Mouse (Mus musculus): ENCODE results near the gene Gpbar1.

Gpbar1 gene

DNA sequence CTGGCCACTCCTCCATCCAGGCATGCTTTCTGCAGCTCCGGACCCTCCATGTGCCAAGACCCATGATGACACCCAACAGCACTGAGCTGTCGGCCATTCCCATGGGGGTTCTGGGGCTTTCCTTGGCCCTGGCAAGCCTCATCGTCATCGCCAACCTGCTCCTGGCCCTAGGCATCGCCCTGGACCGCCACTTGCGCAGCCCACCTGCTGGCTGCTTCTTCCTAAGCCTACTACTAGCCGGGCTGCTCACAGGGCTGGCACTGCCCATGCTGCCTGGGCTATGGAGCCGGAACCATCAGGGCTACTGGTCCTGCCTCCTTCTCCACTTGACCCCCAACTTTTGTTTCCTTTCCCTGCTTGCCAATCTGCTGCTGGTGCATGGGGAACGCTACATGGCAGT is at the start of gene Gpbar1:
Gpbar1 (plus strand) TSS at position 13 of the 400 bp plus-strand sequence.
- DNase-seq (ENCODE audit: low read depth, low spot score): no peak

DNA sequence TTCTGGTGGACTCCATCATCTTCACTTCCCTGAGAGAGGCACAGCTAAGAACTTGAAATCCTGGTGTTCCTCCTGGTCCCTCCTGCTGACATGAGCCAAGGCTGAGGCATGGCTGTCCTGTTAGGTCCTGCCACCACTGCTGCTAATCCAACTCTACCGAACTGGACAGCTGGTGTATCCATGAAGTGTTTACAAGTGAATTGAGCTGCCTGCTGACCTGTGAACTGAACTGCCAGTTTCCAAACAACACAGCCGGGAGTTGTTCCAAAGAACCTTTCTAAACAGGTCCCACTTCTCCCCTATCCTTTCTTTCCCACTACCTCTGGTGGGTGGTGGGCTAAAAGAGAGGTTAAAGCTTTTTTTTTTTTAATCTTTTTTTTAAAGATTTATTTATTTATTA is 48.4 kb upstream of the Gpbar1 start:
- no peak for DNase-seq (ENCODE audit: low read depth, low spot score)

DNA sequence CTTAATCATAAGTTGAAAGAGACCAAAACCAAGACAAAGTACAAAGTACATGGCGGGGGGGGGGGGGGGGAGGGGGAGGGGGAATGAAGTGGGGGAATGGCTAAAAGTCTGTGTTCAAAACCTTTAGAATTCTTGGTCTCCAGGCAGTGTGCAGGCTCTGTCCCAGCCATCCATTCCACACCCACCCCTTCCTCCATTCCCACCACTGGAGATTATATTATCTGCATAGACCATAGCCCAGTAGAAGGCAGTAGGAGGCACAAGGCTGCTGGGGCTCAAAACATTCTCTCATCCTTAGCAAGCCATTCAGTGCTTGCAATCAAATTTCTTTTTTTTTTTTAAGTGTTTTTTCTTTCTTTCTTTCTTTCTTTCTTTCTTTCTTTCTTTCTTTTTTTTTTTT is 47.4 kb upstream of the Gpbar1 start:
- no peak for DNase-seq (ENCODE audit: low read depth, low spot score)

DNA sequence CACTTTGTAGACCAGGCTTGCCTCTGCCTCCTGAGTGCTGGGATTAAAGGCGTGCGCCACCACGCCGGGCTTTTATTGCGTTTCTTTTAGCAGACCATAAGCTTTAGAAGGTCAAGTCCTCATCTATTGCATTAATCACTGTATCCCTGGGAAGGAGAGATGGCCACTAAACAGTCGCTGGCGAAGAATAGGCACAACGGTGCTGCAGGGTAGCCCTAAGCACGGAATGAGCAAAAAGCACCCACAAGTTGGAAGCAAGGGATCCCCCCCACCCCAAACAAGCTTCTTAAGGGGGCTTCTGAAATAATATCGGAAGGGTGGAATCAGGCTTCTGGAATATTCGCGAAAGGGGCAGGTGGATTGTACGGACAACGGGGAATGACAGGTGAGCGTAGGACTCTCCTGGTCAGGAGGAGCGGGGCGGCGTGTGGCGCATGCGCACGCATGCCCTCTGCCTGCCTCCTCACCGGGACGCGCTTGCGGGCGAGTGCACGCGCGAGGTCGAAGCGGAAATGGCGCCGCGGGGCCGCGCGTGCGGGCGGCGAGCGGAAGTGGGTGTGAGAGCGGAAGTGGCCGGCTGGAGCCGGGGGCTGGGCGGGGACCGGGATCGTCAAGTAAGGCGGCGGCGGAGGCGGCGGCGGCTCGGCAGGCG is 42.3 kb upstream of the Gpbar1 start, which contains the start of gene Arpc2:
Arpc2 (plus strand) TSS at position 147 of the 652 bp plus-strand sequence.
- peak; percentile 94 for DNase-seq (ENCODE audit: low read depth, low spot score)

DNA sequence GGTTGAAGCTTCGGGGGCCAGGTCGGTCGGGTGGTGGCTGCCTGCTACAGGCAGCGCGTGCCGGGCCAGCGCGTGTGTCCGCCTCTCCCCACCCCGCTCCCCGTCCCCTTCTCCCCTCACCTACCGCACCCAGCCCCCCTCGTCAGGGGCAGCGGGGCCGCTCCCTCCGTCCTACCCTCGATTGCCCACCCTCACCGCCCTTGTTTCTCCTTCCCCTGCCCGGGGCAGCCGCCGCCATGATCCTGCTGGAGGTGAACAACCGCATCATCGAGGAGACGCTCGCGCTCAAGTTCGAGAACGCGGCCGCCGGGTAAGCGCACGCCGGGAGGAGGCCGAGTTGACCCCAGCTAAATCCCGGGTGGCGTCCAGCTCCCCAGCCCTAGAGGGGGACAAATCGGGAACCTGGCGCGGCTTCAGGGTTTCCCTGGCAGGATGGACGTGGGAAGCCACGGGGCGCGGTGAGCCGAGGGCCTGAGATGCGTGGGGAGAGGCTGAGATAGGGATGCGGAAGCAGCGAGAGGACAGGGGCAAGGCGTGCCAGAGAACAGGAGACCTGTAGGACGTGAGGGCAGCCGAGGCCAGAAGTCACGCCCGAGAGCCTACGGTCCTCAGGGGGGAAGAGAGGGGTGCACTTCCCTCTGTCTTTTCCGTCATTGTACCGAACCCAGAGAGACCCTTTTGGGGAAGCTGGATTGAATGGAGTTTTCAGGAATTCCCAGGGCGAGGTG is 41.6 kb upstream of the Gpbar1 start:
- peak; percentile 49 for DNase-seq (ENCODE audit: low read depth, low spot score)

DNA sequence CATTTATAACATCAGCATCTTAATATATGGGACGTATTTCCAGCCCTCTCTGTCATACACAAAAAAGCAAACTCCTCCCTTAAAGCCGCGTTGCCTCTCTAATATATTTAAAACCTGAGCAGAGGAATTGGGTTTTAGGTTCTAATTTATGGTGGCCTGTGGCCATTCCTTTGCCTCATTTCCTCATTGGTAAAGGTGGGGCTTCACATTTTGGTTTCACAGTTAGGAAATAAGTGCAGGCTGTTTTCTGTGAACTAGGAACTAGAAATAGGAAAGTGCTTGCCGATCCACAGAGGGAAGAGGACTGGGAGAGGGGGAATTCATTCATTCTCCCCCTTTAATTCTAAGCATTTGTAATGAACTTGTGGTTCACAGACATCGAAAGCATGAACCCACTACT is 40.7 kb upstream of the Gpbar1 start:
- DNase-seq (ENCODE audit: low read depth, low spot score): no peak

DNA sequence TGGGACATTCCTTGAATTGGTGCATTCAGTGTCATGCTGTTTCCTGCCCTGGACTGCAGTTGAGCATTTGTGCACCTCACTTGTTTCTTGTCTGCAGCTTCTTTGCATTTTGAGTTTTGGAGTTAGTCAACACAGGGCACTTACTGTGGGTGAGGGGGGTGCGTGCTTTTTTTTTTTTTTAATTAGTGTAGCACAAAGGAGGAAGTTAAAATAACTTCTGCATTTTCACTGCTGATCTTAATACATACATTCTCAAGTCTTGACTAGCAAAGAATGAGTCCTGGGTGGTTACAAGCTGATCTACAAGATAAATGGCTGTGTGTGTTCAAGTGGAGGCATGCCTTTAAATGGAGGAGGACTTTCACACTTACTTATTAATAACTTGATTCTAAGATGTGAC is 40.2 kb upstream of the Gpbar1 start:
- DNase-seq (ENCODE audit: low read depth, low spot score): no peak

DNA sequence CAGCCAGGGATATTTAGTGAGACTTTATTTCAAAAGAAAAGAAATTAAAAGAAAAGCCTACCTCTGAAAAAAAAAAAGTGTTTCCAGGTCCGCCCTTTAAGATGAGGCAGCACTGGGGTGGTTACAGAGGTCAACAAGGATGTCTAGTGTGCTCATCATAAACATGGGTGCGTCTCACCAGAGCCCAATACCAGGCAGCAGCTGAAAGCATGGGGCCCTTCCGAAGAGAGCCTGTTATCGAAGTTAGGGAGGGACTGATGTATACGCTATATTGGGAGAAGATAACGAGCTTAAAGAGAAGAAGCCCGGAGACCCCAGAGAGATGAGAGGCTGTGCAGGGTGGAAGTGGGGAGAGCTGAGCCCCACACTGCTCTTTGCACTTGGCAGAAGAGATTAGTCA is 39.2 kb upstream of the Gpbar1 start:
- no peak for DNase-seq (ENCODE audit: low read depth, low spot score)

DNA sequence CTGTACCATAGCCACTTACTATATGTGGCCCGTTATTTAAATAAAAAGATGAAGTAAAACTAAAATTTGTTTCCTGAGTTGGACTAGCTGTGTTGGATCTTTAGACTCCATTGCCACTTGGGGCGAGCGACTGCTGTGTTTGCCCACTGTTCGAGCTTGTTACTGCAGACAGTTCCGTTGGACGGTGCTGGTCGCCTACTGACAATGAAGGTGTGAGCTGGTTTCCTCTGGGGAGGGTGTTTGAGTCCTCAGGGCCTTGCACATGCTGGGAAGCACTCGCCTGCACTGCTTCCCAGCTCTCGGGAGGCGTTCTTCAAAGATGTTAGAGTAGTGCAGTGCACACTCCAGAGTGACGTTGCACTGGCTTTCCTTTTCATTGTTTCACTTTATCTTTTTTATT is 38.7 kb upstream of the Gpbar1 start:
- no peak for DNase-seq (ENCODE audit: low read depth, low spot score)

DNA sequence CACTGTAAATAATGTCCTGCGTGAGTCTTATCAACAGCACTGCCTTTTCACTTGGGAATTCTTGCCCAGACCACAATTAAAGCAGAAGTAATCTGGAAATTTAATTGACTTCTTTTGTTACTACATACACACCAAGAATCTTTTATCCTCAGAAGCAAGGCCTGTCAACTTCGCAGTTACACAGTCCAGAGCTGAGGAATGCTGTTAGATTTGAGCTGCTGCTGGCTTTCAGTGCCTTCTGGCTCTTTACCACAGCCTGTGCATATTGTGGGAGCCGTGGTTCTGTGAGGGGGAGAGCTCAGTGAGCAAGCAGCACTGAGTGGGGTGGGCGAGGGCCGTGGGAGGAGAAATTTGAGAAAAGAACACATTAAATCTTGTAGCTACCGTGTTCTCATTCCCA is 38.0 kb upstream of the Gpbar1 start:
- DNase-seq (ENCODE audit: low read depth, low spot score): no peak

DNA sequence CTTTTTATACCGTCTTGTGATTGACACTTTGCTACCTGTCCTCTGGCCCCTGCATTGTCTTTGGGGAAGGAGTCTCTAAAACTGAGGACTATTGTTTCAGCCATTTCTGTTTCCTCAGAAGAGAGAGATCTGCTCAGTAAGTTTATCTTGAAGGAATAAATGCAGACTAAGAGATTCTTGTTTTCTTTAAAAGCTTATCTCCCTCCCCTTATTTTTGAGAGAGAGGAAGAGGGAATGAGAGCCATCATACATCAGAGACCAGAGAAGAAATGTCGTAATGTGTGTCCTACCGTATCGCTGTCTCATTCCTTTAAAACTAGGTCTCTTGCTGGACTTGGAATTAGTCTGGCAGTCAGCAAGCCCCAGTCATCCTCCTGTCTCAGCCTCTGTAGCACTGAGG is 37.5 kb upstream of the Gpbar1 start:
- no peak for DNase-seq (ENCODE audit: low read depth, low spot score)

DNA sequence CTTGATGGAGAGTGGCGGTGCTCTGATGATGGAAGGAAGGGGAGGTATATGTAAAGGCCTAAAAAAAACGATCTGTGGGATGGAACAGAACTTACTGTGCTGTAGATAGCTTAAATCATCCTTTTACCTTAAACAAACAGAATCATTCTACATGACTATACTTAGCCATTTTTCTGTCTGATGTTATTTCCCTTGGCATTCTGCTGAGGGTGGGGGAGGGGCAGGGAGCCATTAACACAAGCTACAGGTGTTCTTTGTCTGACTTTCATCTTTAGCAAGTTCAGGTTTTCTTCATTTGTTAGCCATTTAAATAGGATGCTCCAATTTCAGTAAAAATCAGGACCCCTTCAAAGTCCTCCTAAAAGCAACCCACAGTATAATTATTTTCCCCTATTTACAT is 32.8 kb upstream of the Gpbar1 start:
- no peak for DNase-seq (ENCODE audit: low read depth, low spot score)

DNA sequence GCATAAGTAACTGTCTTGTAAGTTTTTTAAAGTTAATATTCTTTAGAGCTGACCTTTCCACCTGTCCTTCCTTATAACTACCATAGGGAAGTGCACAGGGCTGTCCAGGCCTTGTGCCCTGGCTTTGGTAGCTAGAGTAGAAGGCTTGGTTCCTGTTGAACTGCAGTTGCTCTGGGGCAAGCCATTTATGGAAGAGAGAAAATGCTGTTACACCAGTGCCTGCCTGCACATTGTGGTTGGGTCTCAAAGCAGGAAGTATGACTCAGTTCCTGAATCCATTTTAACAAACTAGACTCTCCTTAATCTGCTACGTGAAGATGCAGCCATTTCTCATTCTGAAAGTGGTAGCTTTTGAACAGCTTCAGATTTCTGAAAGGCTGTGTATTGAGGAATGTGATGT is 29.6 kb upstream of the Gpbar1 start:
- no peak for DNase-seq (ENCODE audit: low read depth, low spot score)

DNA sequence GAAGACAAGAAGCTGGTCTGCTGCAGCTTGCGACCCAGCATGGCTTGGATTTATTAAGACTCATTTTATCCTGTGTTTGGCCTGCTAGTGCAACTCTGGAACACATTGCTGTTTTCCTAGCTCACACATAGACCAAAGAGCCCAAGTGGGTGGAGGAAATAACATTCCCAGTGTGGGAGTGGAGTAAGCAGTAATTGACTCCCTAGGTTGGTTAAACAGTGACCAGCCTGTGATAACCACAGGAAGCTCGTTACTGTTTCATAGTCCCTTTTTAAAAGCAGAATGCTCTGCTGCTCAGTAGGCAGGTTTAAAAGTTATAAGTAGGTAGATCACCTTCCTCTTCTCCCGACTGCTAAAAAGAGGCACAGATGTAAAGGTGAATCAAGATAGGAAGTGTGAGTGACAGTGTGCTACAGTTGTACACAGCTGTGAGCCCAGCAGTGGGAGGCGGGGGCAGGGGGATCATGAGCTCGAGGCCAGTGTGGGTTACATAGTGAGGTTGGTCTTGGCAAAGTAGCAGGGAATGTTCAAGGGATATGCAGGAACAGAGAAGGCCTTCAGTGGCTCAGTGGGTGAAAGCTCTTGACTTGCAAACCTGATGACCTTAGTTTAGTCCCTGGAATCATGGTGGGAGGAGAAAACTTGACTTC is 28.9 kb upstream of the Gpbar1 start:
- DNase-seq (ENCODE audit: low read depth, low spot score): no peak

DNA sequence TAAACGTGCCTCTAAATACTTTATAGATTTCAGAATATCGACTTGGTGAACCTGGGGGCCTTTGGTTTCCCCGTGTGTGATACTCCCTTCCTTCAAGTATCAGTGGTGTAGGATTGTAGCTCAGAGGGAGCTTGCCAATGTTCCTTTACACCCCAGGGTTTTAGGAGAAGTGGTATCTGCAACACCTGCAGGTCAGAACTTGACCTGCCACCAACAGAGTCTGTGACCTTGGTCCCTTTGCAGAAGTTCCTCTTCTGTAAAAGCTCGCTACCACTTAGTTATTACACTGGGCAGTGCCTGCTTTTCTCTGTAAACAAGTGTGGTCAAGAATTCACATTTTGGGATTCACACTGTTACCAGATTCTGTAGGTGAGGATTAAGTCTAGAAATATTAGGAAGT is 28.3 kb upstream of the Gpbar1 start:
- DNase-seq (ENCODE audit: low read depth, low spot score): no peak

DNA sequence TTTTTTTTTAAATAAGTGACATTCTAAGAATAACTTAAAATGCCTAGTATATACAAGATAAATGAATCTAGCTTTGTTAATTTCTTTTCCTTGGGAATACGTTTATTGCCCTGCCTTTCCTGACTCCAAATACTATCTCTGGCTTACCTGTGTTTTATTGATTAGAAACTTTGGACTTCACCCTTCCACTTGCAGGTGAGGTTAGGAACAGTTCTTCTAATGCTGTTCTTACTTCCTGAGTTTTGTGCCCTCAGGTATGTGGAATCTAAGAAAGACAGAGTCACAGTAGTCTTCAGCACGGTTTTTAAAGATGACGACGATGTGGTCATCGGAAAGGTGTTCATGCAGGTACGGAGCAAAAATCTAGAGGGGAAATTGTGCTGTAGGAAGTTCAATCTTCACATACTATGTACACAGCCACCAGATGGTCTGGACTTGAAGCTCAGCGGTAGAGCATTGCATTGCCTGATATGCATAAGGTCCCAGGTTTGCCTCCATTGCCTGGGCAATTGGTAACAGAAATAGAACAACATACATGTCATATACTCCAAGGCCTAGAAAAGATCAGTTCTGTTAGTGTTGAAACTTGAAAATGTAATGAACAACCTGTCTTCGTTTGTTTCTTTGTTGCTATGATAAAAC is 22.5 kb upstream of the Gpbar1 start:
- no peak for DNase-seq (ENCODE audit: low read depth, low spot score)

DNA sequence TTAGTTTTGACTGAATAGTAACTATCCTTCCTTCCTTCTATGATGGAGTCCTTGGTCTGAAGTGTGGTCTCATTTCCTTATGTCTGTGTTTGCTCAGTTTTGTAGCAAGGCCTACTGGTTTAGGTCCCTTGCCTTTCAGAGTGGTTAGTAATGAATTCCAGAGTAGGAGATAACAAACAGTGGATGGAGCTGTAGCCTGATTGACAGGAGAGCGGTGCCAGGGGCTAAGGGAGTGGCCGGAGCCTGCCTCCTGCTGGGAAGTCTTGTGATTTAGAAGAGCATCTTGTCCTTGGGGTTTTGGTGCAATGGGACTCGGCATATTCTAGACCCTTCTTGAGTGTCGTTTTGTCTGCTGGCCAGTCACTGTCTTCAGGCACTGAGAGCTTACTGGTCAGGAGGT is 21.6 kb upstream of the Gpbar1 start:
- no peak for DNase-seq (ENCODE audit: low read depth, low spot score)

DNA sequence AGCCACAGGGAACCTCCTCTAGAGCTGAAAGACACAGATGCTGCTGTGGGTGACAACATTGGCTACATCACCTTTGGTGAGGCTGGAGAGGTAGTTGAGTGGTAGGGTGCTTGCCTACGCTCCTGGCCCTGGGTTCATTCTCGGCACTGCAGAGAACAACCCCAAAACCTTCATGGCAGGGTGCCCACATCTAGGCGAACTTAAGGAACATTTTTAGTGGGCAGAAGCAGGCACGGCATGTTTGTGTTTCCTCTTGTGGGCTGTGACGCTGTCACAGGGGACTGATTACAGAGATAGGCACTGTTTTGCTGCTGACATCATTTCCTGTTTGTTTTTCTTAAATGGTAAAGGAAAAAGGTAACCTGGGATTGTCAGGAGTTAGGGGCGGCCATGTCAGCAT is 15.8 kb upstream of the Gpbar1 start:
- DNase-seq (ENCODE audit: low read depth, low spot score): no peak

DNA sequence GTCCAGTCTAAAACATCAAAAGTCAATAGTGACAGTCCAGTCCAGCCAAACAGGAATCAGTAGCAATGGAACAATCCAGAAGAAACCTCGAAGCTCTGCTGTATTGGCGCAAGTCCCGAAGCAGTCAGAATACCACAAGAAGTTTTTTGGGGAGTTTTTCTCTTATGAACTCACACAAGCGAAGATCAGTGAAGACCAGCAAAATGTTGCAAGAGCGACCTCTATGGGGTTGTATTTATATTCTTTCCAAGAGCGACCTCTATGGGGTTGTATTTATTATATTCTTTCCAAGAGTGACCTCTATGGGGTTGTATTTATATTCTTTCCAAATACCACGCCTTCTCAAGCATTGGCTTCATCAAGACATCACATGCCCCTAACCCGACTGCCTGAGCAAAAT is 9.6 kb upstream of the Gpbar1 start:
- no peak for DNase-seq (ENCODE audit: low read depth, low spot score)

DNA sequence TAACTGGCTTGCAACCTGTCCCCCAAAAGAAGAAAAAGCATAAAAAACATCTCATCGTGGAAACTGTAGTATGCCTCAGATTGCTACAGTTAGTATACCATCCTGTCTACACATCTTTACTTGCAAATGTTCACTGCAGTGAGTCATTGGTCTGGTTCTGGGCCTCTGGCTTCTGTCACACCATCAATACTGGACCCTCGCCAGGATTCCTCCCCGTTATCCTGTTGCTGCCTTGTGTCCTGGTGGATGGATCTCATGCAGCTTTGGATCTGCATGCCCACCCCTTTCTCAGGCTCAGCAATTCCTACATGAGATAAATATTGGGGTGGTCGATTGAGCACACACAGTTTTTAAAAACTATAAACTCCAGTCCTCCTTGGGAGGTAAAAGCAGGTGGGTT is 6.7 kb upstream of the Gpbar1 start:
- DNase-seq (ENCODE audit: low read depth, low spot score): no peak

DNA sequence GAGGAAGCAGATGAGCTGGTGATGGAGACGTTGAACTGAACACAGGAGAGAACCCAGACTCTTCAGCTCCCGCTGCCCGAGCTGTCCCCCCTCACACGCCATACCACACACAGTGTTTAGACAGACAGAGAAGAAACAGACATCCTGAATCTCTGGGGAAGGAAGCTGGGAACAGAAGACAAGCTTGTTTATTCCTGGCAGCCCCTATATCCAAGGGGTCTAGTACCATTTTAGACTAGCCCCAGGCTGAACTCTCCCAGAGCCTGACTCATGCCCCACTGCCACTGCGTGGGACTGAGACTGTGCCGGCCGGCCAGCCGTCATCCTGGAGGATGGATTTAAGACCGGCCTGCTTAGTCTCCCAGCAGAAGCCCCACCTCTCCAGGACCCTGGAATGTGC is 3.3 kb upstream of the Gpbar1 start:
- no peak for DNase-seq (ENCODE audit: low read depth, low spot score)

DNA sequence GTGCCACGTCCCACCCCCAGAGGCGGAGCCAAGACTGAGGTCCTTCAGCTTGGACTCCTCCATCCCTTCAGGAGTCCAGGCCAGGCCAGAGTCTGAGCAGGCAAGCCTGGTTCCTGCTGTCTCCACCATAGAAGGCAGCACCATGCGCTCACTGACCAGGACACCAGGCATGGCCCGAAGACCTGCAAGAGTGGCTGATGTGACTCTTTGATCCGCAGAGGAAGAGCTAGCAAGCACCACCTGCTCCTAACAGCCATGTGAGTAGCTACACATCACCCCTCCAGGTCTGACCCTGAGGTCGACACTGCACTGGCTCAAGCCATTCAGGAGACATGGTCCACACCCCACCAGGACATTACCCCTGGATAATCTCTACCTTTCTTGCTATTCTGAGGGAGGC is 1.3 kb upstream of the Gpbar1 start:
- DNase-seq (ENCODE audit: low read depth, low spot score): no peak
